Mouse (Mus musculus) limb, embryonic 12.5 days (tissue): ENCODE measurements at regions not wholly inside any gene's neighbourhood (a gene's known extent, or its start where the extent isn't known, plus 50 kb on each side); places are given as distances from the start of the nearest gene placed in this dataset.

Source experiments
- ATAC-seq: fragments of 200-750 bp; cut with Nextera tagmentation; 2 replicates; pipeline ENCODE4 v1.8.0; 2017; ENCODE audit warnings: low read depth, moderate TSS enrichment; ENCODE audit not compliant: insufficient number of reproducible peaks, insufficient read depth, low FRiP score, low TSS enrichment
- H3K27ac ChIP-seq: fragments of 300-500 bp; sonication (generic); 2 replicates; pipeline ENCODE4 v1.5.1; 2016; ENCODE audit warnings: mild to moderate bottlenecking, moderate library complexity
- H3K27me3 ChIP-seq: fragments of 300-500 bp; sonication (generic); 2 replicates; pipeline ENCODE4 v1.6.1; 2016; ENCODE audit warnings: mild to moderate bottlenecking, moderate library complexity
- H3K36me3 ChIP-seq: fragments of 300-500 bp; sonication (generic); 2 replicates; pipeline ENCODE4 v1.6.1; 2016; ENCODE audit warnings: mild to moderate bottlenecking, moderate library complexity
- H3K4me1 ChIP-seq: fragments of 300-500 bp; sonication (generic); replicated peaks from 2 replicates; pipeline ENCODE4 v1.6.1; 2016
- H3K4me2 ChIP-seq: fragments of 300-500 bp; sonication (generic); 2 replicates; pipeline ENCODE4 v1.6.1; 2016; ENCODE audit warnings: mild to moderate bottlenecking, moderate library complexity
- H3K4me3 ChIP-seq: fragments of 300-500 bp; sonication (generic); replicated peaks from 2 replicates; pipeline ENCODE4 v1.5.1; 2016; ENCODE audit warnings: mild to moderate bottlenecking
- H3K9ac ChIP-seq: fragments of 300-500 bp; sonication (generic); replicated peaks from 2 replicates; pipeline ENCODE4 v1.6.1; 2016; ENCODE audit warnings: mild to moderate bottlenecking, moderate library complexity
- H3K9me3 ChIP-seq: fragments of 300-500 bp; sonication (generic); 2 replicates; pipeline ENCODE4 v1.6.1; 2016; ENCODE audit warnings: mild to moderate bottlenecking, moderate library complexity
- WGBS: fragments of 180-500 bp; shearing (Covaris S2); methylation state at CpG from one replicate; pipeline ENCODE4 v1.1.7; 2016; 5-methylcytosine and 5-hydroxymethylcytosine counted together

GRCm38 (mm10) chr12:106128944-106129724 lies 119.1 kb downstream of the Vrk1 start:
- Histone ChIP-seq H3K27ac (no peak overlapping the region), H3K4me3 (no peak overlapping the region), H3K4me2 (no peak overlapping the region), H3K36me3 (no peaks in the 10 kb centered on the region), H3K9ac (no peak overlapping the region), H3K4me1 (no peaks in the 10 kb centered on the region), H3K27me3 (no peaks in the 10 kb centered on the region), H3K9me3 (peaks cover 5% of the 10 kb centered on the region; the same call in 1 of the 2 replicates)
- ATAC-seq: no peak
- WGBS: 94% methylated on average over 23 of the region's 23 CpGs

GRCm38 (mm10) chr12:106130071-106130676 lies 120.1 kb downstream of the Vrk1 start:
- H3K4me1 ChIP-seq: no peaks in the 10 kb centered on the region
- H3K9me3 ChIP-seq: peaks cover 5% of the 10 kb centered on the region; the same call in 1 of the 2 replicates
- H3K27me3 ChIP-seq: no peaks in the 10 kb centered on the region
- H3K4me2 ChIP-seq: no peak overlapping the region
- H3K27ac ChIP-seq: no peak overlapping the region
- no peak overlapping the region for H3K4me3 ChIP-seq
- H3K36me3 ChIP-seq: no peaks in the 10 kb centered on the region
- ATAC-seq: no peak
- no peak overlapping the region for H3K9ac ChIP-seq
- WGBS: 84% methylated on average over 11 of the region's 11 CpGs

- WGBS: 91% methylated on average over 8 of the region's 8 CpGs
- Histone ChIP-seq H3K4me1 (no peaks in the 10 kb centered on the region), H3K9ac (no peak overlapping the region), H3K27me3 (no peaks in the 10 kb centered on the region), H3K9me3 (peaks cover 5% of the 10 kb centered on the region; the same call in 1 of the 2 replicates), H3K36me3 (no peaks in the 10 kb centered on the region), H3K4me3 (no peak overlapping the region), H3K4me2 (no peak overlapping the region), H3K27ac (no peak overlapping the region)
- ATAC-seq: no peak
Observed at GRCm38 (mm10) chr12:106132715-106133114, 122.7 kb downstream of the Vrk1 start.

GRCm38 (mm10) chr12:106138466-106138865 lies 128.4 kb downstream of the Vrk1 start:
- WGBS: 88% methylated on average over 15 of the region's 15 CpGs
- no peak overlapping the region for H3K9ac ChIP-seq
- H3K27me3 ChIP-seq: no peaks in the 10 kb centered on the region
- H3K4me1 ChIP-seq: no peaks in the 10 kb centered on the region
- no peaks in the 10 kb centered on the region for H3K36me3 ChIP-seq
- H3K27ac ChIP-seq: no peak overlapping the region
- H3K4me3 ChIP-seq: no peak overlapping the region
- no peak overlapping the region for H3K4me2 ChIP-seq
- no peaks in the 10 kb centered on the region for H3K9me3 ChIP-seq
- no peak for ATAC-seq

GRCm38 (mm10) chr12:106139491-106139890 lies 129.5 kb downstream of the Vrk1 start:
- Histone ChIP-seq H3K4me1 (no peaks in the 10 kb centered on the region), H3K9me3 (no peaks in the 10 kb centered on the region), H3K27me3 (no peaks in the 10 kb centered on the region), H3K9ac (no peak overlapping the region), H3K4me3 (no peak overlapping the region), H3K36me3 (no peaks in the 10 kb centered on the region), H3K4me2 (no peak overlapping the region), H3K27ac (no peak overlapping the region)
- WGBS: 89% methylated on average over 11 of the region's 11 CpGs
- no peak for ATAC-seq

- 67% methylated on average over 5 of the region's 5 CpGs for WGBS
Observed at GRCm38 (mm10) chr12:106139927-106140326, 129.9 kb downstream of the Vrk1 start.

GRCm38 (mm10) chr12:106140671-106141070 lies 130.6 kb downstream of the Vrk1 start:
- Histone ChIP-seq H3K36me3 (no peaks in the 10 kb centered on the region), H3K9ac (no peak overlapping the region), H3K27ac (no peak overlapping the region), H3K4me3 (no peak overlapping the region), H3K27me3 (no peaks in the 10 kb centered on the region), H3K4me2 (no peak overlapping the region), H3K4me1 (no peaks in the 10 kb centered on the region), H3K9me3 (no peaks in the 10 kb centered on the region)
- WGBS: 79% methylated on average over 8 of the region's 8 CpGs
- ATAC-seq: no peak

More at GRCm38 (mm10) chr12:106139927-106140326, 129.9 kb downstream of the Vrk1 start:
- Histone ChIP-seq H3K36me3 (no peaks in the 10 kb centered on the region), H3K9me3 (no peaks in the 10 kb centered on the region), H3K4me2 (no peak overlapping the region), H3K4me1 (no peaks in the 10 kb centered on the region), H3K9ac (no peak overlapping the region), H3K27me3 (no peaks in the 10 kb centered on the region), H3K4me3 (no peak overlapping the region), H3K27ac (no peak overlapping the region)
- ATAC-seq: no peak

GRCm38 (mm10) chr12:106143548-106143947 lies 133.5 kb downstream of the Vrk1 start:
- no peaks in the 10 kb centered on the region for H3K4me1 ChIP-seq
- H3K4me2 ChIP-seq: no peak overlapping the region
- peaks cover 3% of the 10 kb centered on the region; the same call in 1 of the 2 replicates for H3K9me3 ChIP-seq
- H3K9ac ChIP-seq: no peak overlapping the region
- ATAC-seq: no peak
- 85% methylated on average over 3 of the region's 3 CpGs for WGBS
- H3K27me3 ChIP-seq: no peaks in the 10 kb centered on the region
- H3K36me3 ChIP-seq: no peaks in the 10 kb centered on the region
- no peak overlapping the region for H3K4me3 ChIP-seq
- no peak overlapping the region for H3K27ac ChIP-seq

- no peak overlapping the region for H3K4me3 ChIP-seq
- no peak overlapping the region for H3K27ac ChIP-seq
- H3K36me3 ChIP-seq: no peaks in the 10 kb centered on the region
- no peaks in the 10 kb centered on the region for H3K4me1 ChIP-seq
- H3K9me3 ChIP-seq: no peaks in the 10 kb centered on the region
- no peak for ATAC-seq
- 0 out of 2 replicates have a peak, but pooled peaks cover 3% of the 10 kb centered on the region for H3K27me3 ChIP-seq
- no peak overlapping the region for H3K4me2 ChIP-seq
- 70% methylated on average over 6 of the region's 6 CpGs for WGBS
- H3K9ac ChIP-seq: no peak overlapping the region
Observed at GRCm38 (mm10) chr12:106156837-106157236, 146.8 kb downstream of the Vrk1 start.

GRCm38 (mm10) chr12:106157827-106158226 lies 147.8 kb downstream of the Vrk1 start:
- no peak overlapping the region for H3K9ac ChIP-seq
- H3K9me3 ChIP-seq: no peaks in the 10 kb centered on the region
- WGBS: 67% methylated on average over 4 of the region's 4 CpGs
- no peak overlapping the region for H3K27ac ChIP-seq
- no peaks in the 10 kb centered on the region for H3K36me3 ChIP-seq
- no peaks in the 10 kb centered on the region for H3K4me1 ChIP-seq
- ATAC-seq: no peak
- H3K27me3 ChIP-seq: 0 out of 2 replicates have a peak, but pooled peaks cover 5% of the 10 kb centered on the region
- H3K4me3 ChIP-seq: no peak overlapping the region
- H3K4me2 ChIP-seq: no peak overlapping the region

GRCm38 (mm10) chr12:106158620-106159019 lies 148.6 kb downstream of the Vrk1 start:
- no peak for ATAC-seq
- Histone ChIP-seq H3K9ac (no peak overlapping the region), H3K36me3 (no peaks in the 10 kb centered on the region), H3K27ac (no peak overlapping the region), H3K4me3 (no peak overlapping the region), H3K9me3 (no peaks in the 10 kb centered on the region), H3K27me3 (0 out of 2 replicates have a peak, but pooled peaks cover 7% of the 10 kb centered on the region), H3K4me2 (no peak overlapping the region), H3K4me1 (no peaks in the 10 kb centered on the region)
- WGBS: 93% methylated on average over 14 of the region's 14 CpGs
